Mouse (Mus musculus) brain, embryonic 18.5 days (tissue): ENCODE results near the gene Ate1.
"Not testable (repeated sequence)": the region's sequence is repeated elsewhere in the genome, so short reads cannot be mapped to it uniquely, and the experiment has no call there.

Source experiments
- DNase-seq: peaks from one replicate; pipeline ENCODE4 v3.0.0-alpha.2; 2012; ENCODE audit warnings: low read depth, low spot score

Ate1 gene

DNA sequence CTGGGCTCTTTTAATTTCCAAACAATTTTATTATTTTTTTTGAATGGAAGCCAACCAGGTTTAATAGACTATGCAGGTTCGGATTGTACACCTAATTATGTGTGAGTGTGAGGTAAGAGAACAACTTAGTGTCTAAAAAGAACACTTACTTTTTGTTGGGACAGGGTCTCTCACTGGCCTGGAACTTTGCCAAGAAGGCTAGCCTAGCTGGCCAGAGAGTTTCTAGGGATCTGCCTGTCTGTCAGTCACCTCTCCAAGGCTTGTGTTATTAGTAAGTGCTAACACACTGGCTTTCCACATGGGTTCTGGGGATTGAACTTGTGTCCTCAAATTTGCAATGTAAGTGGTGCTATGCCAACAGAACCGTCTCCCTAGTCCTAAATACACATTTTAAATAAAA lies 116.8 kb downstream of the Ate1 start:
- DNase-seq = no peak

GRCm38 (mm10) chr7:130394697-130395096 lies 125.5 kb downstream of the Ate1 start:
- no peak for DNase-seq

GRCm38 (mm10) chr7:130390060-130390459 lies 130.1 kb downstream of the Ate1 start:
- DNase-seq = not testable (repeated sequence)

GRCm38 (mm10) chr7:130386308-130386707 lies 133.9 kb downstream of the Ate1 start:
- DNase-seq = no peak

DNA sequence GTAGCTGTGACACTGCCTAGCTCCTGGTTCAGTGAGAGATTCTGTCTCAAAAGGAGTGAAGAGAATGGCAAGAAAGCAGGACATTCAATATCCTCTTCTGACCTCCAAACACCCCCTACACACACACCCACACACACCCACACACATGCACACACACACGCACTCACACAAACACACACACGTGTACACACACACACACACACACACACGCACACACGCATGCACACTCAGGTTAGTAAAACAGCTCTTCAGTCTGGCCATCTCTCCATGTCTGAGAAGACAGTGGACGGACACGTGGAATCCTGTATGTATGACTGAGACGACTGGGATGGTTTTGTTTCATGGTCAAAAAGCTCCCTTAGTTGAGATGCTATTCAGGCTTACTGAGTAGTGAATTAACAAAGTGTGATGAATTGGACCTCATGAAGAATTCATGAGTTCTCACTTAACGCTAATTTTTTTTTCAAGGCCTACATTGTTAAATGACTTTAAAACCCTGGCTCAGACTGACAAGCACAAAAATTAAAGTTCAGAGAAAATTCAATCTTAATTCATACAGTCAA lies 134.4 kb downstream of the Ate1 start:
- no peak for DNase-seq

DNA sequence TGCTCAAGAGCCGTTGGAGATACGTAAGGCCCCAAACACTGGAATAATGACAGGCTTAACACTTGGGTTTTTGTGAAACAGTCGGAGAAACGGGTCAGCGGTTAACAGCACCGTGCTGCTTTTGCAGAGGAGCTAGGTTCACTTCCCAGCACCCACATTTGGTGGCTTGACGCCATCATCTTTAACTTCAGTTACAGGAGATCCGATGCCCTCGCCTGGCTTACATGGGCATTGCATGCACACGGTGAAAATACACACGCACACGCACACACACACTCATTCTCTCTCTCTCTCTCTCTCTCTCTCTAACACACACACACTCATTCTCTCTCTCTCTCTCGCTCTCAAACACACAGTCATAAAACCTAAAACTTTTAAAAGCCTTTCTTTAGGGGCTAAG lies 138.0 kb downstream of the Ate1 start:
- no peak for DNase-seq

DNA sequence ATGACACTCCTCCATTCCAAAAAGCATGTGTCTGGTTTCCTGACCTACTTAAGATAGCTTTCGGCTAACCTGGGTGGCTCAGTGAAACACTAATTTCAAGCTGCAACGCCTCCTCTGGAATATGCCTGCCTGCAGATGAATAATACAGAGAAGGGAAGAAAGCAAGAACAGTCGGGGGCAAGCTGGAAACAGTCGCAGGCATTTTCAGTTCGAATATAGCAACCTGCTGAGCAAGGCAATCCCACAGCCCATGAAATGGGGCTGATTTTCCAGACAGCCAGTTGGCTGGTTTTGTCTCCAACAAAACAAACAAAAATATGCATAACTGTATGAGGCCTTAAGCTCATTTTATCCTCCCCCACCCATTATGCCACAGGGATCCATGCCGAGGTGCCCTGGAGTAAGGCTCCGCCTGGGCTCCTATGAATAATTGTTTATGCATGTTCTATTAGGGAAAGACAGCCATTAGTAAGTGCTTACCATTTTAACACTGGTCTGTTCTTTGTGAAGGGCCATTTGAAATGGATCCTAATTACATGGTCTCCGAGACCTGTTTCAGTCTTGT lies 138.7 kb downstream of the Ate1 start:
- DNase-seq = no peak

DNA sequence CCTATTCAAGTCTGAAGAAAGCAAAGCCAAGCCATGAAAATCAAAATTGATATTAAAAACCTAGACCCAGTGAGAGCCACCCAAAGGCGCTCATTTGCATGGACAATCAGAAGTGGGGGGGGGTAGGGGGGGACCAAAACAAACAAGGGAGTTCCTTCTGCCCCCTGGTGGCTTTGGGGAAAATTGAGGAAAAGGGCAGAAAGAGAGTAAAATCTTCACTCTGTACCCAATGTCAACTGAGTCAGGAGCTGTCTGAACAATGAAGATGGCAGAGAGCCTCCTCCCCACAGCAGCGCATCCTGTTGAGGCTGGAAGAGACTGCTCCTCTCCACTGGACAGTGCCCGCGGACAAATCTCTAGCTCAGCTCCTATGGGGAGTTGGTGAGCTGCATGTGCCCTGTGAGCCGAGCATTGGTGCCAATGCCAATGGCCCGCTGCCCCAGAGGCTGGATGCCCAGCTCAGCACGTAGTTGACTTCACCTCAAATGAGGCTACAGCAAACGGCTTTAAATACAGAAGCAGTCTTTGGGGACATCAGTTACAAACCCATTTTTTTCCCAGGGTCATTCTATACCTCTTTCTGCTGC lies 139.3 kb downstream of the Ate1 start:
- DNase-seq = no peak

- DNase-seq = no peak
Observed at GRCm38 (mm10) chr7:130380367-130380766, 139.8 kb downstream of the Ate1 start.

GRCm38 (mm10) chr7:130379886-130380285 lies 140.3 kb downstream of the Ate1 start:
- DNase-seq = no peak

GRCm38 (mm10) chr7:130378308-130378707 lies 141.9 kb downstream of the Ate1 start:
- DNase-seq = no peak

- DNase-seq = no peak
Observed at GRCm38 (mm10) chr7:130374311-130374710, 145.9 kb downstream of the Ate1 start.

DNA sequence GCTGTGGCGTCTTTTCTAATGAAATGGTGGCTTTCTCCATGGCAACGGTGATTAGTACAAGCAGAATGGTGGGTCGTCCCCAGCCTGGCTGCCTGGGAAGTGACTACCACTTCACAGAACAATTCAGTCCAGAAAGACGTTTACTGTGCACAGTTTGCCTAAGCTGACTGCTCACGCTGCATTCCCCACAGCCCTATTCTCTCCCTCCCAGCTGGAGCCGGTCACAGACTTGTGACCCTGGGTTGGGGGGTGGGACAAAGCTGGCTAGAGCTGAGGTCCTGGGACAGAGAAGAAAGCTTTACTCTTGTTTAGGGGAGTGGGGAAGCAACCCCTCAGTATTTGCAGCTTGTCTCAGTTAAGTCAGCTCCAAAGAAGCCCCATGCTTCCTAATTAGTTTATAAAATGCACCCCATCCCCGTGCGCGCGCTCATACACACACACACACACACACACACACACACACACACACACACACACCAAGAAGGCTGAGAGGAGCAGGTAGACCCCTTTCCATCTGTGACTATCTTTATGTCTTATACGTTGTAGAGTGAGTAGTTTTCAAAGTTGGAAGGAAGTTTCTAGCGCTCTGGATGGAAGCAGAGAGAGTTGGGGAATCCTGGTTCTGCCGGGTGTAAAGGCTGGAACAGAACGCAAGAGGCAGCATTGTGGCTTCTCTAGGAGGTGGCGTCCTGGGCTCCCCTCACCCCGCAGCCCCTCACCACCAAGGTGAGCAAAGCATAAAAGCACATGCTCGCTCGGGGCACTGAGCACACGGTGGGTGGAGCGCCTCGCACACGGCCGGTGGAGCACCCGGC lies 151.1 kb downstream of the Ate1 start:
- no peak for DNase-seq

GRCm38 (mm10) chr7:130368036-130368826 lies 151.9 kb downstream of the Ate1 start:
- no peak for DNase-seq

GRCm38 (mm10) chr7:130367222-130368035 lies 152.7 kb downstream of the Ate1 start:
- no peak for DNase-seq

DNA sequence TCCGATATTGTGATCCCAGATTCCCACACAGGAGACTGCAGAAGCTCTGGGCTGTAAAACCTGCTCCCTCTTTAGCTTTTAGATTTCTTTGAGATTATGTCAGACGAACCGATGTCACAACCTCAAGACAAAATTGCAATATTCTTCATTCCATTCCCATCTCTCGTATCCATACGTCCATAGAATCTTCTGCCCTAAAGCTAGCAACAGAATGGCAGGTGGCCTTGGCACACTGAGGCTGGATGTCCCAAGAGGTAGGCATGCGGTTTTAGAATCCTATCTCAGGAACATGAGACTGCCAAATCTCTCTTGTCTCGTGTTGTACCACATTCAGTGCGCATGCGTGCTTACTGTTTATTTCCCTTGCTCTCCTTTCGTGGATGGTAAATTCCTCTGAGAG lies 154.5 kb downstream of the Ate1 start:
- DNase-seq = no peak
